Mouse (Mus musculus) v-Abl transformed pro-B cells (cell line): ENCODE measurements around the gene Taco1.
"Not testable (repeated sequence)": the region's sequence is repeated elsewhere in the genome, so short reads cannot be mapped to it uniquely, and the experiment has no call there.

Experiments used
- in situ Hi-C, 2 experiments: fragments of 400-800 bp; cut with MboI; formaldehyde crosslinking; loops; one replicate each; pipeline ENCODE4 v1.15.1; 2025; ENCODE audit not compliant: unreplicated experiment in 2 of 2

The Taco1 gene

GRCm38 (mm10) chr11:106065923-106066571 is at the start of gene Taco1:
Taco1 (plus strand) TSS chr11:106066061.
- in situ Hi-C loops = no loop called here

GRCm38 (mm10) chr11:106016440-106016839 is 49.4 kb upstream of the Taco1 start:
- in situ Hi-C loops = loop anchor here in 1 of 2 experiments (10.0 kb wide), 1 partner anchor 72 kb away; no protein-coding TSS in a partner anchor

- in situ Hi-C loops = no loop called here
Observed at GRCm38 (mm10) chr11:106020051-106020763, 45.7 kb upstream of the Taco1 start.

GRCm38 (mm10) chr11:106025774-106026173 is 40.1 kb upstream of the Taco1 start:
- in situ Hi-C loops = no loop called here

- in situ Hi-C loops = no loop called here
Observed at GRCm38 (mm10) chr11:106026465-106027151, 39.3 kb upstream of the Taco1 start.

- in situ Hi-C loops = no loop called here
Observed at GRCm38 (mm10) chr11:106027607-106028006, 38.3 kb upstream of the Taco1 start.

- in situ Hi-C loops = not testable (repeated sequence)
Observed at GRCm38 (mm10) chr11:106032074-106032473, 33.8 kb upstream of the Taco1 start.

- in situ Hi-C loops = no loop called here
Observed at GRCm38 (mm10) chr11:106033491-106033919, 32.4 kb upstream of the Taco1 start.

GRCm38 (mm10) chr11:106034986-106035385 is 30.9 kb upstream of the Taco1 start:
- in situ Hi-C loops = no loop called here

GRCm38 (mm10) chr11:106036548-106037417 is 29.1 kb upstream of the Taco1 start, which contains the start of gene Dcaf7:
Dcaf7 (plus strand) TSS chr11:106036872.
- in situ Hi-C loops = no loop called here

GRCm38 (mm10) chr11:106037418-106037751 is 28.5 kb upstream of the Taco1 start:
- in situ Hi-C loops = no loop called here

GRCm38 (mm10) chr11:106044349-106044748 is 21.5 kb upstream of the Taco1 start:
- in situ Hi-C loops = no loop called here

GRCm38 (mm10) chr11:106045256-106045655 is 20.6 kb upstream of the Taco1 start:
- in situ Hi-C loops = no loop called here

GRCm38 (mm10) chr11:106045780-106046179 is 20.1 kb upstream of the Taco1 start:
- in situ Hi-C loops = no loop called here

GRCm38 (mm10) chr11:106046584-106046983 is 19.3 kb upstream of the Taco1 start:
- in situ Hi-C loops = no loop called here

GRCm38 (mm10) chr11:106053921-106054320 is 11.9 kb upstream of the Taco1 start:
- in situ Hi-C loops = no loop called here

- in situ Hi-C loops = no loop called here
Observed at GRCm38 (mm10) chr11:106054600-106054999, 11.3 kb upstream of the Taco1 start.

- in situ Hi-C loops = no loop called here
Observed at GRCm38 (mm10) chr11:106055341-106055740, 10.5 kb upstream of the Taco1 start.

GRCm38 (mm10) chr11:106056819-106057491 is 8.9 kb upstream of the Taco1 start:
- in situ Hi-C loops = no loop called here

GRCm38 (mm10) chr11:106058020-106058419 is 7.8 kb upstream of the Taco1 start:
- in situ Hi-C loops = no loop called here
